Mouse (Mus musculus) lung, postnatal 0 days (tissue): ENCODE results near the gene Igll1.

Experiments used
- CTCF ChIP-seq: IDR thresholded peaks from 2 replicates; pipeline ENCODE4 v1.5.1; 2016; ENCODE audit warnings: antibody characterized with exemption, mild to moderate bottlenecking
- EP300 ChIP-seq: IDR thresholded peaks from 2 replicates; pipeline ENCODE4 v1.6.1; 2016; ENCODE audit warnings: antibody characterized with exemption, mild to moderate bottlenecking, control low read depth

DNA sequence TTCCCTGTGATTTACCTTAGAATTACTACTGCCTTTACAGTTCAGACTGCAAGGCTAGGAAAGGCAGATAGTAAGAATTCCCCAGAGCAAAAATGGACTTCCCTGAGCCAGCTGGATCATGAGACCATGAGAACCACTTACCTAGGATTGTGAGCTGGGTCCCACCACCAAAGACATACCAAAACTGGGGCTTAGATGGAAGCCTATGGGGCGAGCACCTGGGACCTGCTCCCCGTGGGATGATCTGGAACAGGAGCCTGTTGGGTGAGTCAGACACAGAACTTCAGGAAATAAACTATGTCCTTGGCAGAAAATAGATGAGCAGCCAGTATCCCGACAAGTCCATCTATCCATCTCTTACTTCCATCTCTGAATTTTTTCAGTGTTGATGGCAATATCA is 1.5 kb downstream of the Igll1 start:
- TF ChIP-seq CTCF (no peak), EP300 (no peak)
